Mouse (Mus musculus) heart, adult 2 months (tissue): Measurements from ENCODE around the gene Zc3h10.

Experiments
- CTCF ChIP-seq: fragments of 200-600 bp; IDR thresholded peaks from 2 replicates; pipeline ENCODE4 v1.8.1; 2022; ENCODE audit warnings: antibody characterized with exemption, mild to moderate bottlenecking, moderate library complexity
- EP300 ChIP-seq: fragments of 200-500 bp; IDR thresholded peaks from 2 replicates; pipeline ENCODE4 v1.6.1; 2011; ENCODE audit warnings: low read depth, low read length, control low read depth; ENCODE audit not compliant: insufficient read depth
- POLR2A ChIP-seq: fragments of 200-500 bp; IDR thresholded peaks from 2 replicates; pipeline ENCODE4 v1.6.1; 2011; ENCODE audit warnings: mild to moderate bottlenecking, low read depth, low read length, control low read depth; ENCODE audit not compliant: insufficient read depth

DNA sequence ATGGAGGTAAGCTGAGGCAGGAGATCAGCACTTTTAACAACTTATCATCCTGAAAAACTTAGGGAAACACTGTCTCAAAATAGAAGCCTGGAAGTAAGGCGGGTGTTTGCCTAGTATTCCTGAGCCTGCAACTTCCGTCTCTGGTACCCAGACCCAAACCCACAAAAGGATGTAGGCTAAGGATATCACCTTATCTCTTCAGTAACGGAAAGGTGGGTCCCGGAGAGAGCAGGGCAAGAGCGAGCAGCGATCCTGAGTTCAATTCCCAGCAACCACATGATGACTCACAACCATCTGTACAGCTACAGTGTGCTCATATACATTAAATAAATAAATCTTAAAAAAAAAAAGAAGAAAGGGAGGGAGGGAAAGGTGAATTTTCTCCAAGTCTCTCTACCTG lies 43.9 kb upstream of the Zc3h10 start:
- TF ChIP-seq POLR2A: no peak
- no peak for TF ChIP-seq CTCF
- TF ChIP-seq EP300: no peak
